Mouse (Mus musculus): Measurements from ENCODE around the gene Pacsin3. TPM values are rescaled to one million over a fixed set of nuclear protein-coding genes. Genes with fewer than 3 reads are reported as not detected.

Gene Pacsin3
- total RNA-seq (2012; rRNA removed) (3.4 and 4.1 TPM in 2 replicates), polyA plus RNA-seq (2012; ENCODE audit: insufficient read depth in 1 of 2, insufficient read length in 2 of 2, low read depth in 1 of 2, low replicate concordance in 2 of 2, missing spikeins in 1 of 2) (1 to 10 TPM in 1 of 2 experiments, not detected in 1; 6.7 TPM)

DNA sequence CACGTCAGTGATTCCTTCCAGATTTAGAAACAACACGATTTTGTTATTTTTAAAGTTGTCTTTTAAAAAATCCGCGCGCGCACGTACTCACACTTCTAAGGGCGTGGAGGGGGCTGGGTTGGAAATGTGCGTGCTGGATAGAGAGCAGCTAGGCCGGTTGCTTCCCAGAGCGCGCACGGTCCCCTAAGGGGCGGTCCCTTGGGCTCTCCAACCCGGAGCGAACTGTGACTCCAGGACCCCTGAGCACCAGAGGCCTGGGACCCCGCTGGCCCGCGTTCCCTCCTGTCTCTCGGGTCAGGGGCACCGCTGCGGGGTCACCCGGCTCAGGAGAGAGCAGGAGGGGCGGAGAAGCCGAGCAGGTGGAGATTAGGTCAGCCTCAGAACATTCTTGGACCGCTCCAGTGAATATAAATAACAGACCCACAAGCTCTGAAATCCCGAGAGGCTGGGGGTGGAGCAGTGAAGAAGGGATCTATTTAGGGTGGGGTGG is at the start of gene Pacsin3:
Pacsin3 (plus strand) TSS at position 294 of the 490 bp plus-strand sequence.
- Histone ChIP-seq H3K27me3 (ENCODE audit: control insufficient read depth in 1 of 2, insufficient read depth in 2 of 2, low read length in 2 of 2) (peaks cover 0 to 3% of the 10 kb centered on the region in 2 experiments; a peak in 1 of 4 replicates), H3K4me1 (ENCODE audit: control insufficient read depth in 1 of 2, insufficient read depth in 2 of 2, low read length in 2 of 2) (no peaks in the 10 kb centered on the region), H3K36me3 (ENCODE audit: control insufficient read depth in 1 of 2, insufficient read depth in 2 of 2, low read length in 2 of 2) (no peaks in the 10 kb centered on the region), H3K9me3 (replicated peaks; ENCODE audit: insufficient read depth, low read length) (no peaks in the 10 kb centered on the region), H3K9ac (ENCODE audit: control insufficient read depth, low read depth, low read length, poor library complexity, severe bottlenecking) (peak within 1 kb of the TSS; percentile 62), H3K79me2 (ENCODE audit: control insufficient read depth, insufficient read depth, low read length, poor library complexity) (no peaks in the 10 kb centered on the region), H3K4me3 (ENCODE audit: control insufficient read depth in 1 of 2, insufficient read depth in 1 of 2, low read depth in 2 of 2, low read length in 2 of 2) (peak within 1 kb of the TSS; percentile 48 to 96), H3K27ac (ENCODE audit: control insufficient read depth, low read depth, low read length) (no peak within 1 kb of the TSS)
- no peak for DNase-seq (ENCODE audit: low read depth, low spot score)
- TF ChIP-seq HCFC1 (IDR thresholded peaks at IDR 0.05; ENCODE audit: low read depth, low read length): no peak
- TF ChIP-seq POLR2AphosphoS5 (IDR thresholded peaks at IDR 0.05; ENCODE audit: borderline replicate concordance, low read depth, low read length): no peak
- TF ChIP-seq RAD21 (IDR thresholded peaks at IDR 0.05; ENCODE audit: low read depth, low read length): no peak
- no peak for TF ChIP-seq SMC3 (IDR thresholded peaks at IDR 0.05; ENCODE audit: low read depth, low read length)
- no peak for TF ChIP-seq USF1 (IDR thresholded peaks at IDR 0.05; ENCODE audit: low read depth, low read length)
- TF ChIP-seq MAX (IDR thresholded peaks at IDR 0.05; ENCODE audit: low read length): no peak
- TF ChIP-seq MYC (IDR thresholded peaks at IDR 0.05; ENCODE audit: low read depth, low read length): no peak
- TF ChIP-seq NRF1 (IDR thresholded peaks at IDR 0.05; ENCODE audit: insufficient read depth, low read depth, low read length, poor library complexity, severe bottlenecking): no peak
- TF ChIP-seq ELF1 (IDR thresholded peaks at IDR 0.05; ENCODE audit: low read depth, low read length): no peak
- TF ChIP-seq ZC3H11A (IDR thresholded peaks at IDR 0.05; ENCODE audit: low read depth, low read length): no peak
- TF ChIP-seq ZKSCAN1 (IDR thresholded peaks at IDR 0.05; ENCODE audit: low read depth, low read length): no peak
- TF ChIP-seq CTCF (IDR thresholded peaks at IDR 0.05 in 2 of 3, conservative IDR thresholded peaks at IDR 0.05 in 1 of 3; ENCODE audit: control insufficient read depth in 1 of 3, insufficient read depth in 1 of 3, low read depth in 2 of 3, low read length in 3 of 3, poor library complexity in 1 of 3, severe bottlenecking in 1 of 3): no peak
- no peak for TF ChIP-seq E2F4 (IDR thresholded peaks at IDR 0.05; ENCODE audit: borderline replicate concordance, low read depth, low read length)
- TF ChIP-seq MAFK (IDR thresholded peaks at IDR 0.05; ENCODE audit: borderline replicate concordance, low read depth, low read length): no peak

DNA sequence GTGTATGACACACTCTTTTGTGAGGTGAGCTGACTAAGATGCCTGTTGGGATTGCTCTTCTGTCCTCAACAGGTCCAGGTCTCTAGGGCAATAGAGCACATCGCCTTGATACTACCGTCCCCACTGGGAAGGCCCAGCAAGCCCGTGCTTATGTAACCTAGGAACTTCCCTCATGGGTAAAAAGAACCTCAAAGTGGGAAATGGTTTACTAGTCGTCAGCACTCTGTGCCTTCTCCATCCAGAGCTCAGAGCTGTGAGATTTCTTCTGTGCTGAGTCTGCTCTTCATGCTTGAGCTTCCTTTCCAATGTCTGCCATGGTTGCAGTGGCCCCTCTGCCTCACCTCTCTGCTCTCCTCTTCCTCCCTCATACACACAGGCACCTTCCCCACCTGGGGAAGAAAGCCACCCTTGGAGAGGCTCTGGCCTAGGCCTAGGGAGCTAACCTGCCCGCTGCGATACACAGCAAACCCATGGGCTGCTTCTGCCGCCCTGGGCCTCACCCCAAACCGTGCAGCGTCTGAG is 49.4 kb upstream of the Pacsin3 start:
- H3K4me3 ChIP-seq (ENCODE audit: control insufficient read depth in 1 of 2, insufficient read depth in 1 of 2, low read depth in 2 of 2, low read length in 2 of 2): no peak overlapping the region
- H3K9ac ChIP-seq (ENCODE audit: control insufficient read depth, low read depth, low read length, poor library complexity, severe bottlenecking): no peak overlapping the region
- H3K4me1 ChIP-seq (ENCODE audit: control insufficient read depth in 1 of 2, insufficient read depth in 2 of 2, low read length in 2 of 2): peaks cover 0 to 10% of the 10 kb centered on the region in 2 experiments; a peak in 2 of 4 replicates
- H3K36me3 ChIP-seq (ENCODE audit: control insufficient read depth in 1 of 2, insufficient read depth in 2 of 2, low read length in 2 of 2): peaks cover 8 to 9% of the 10 kb centered on the region in 2 experiments
- TF ChIP-seq POLR2AphosphoS5 (IDR thresholded peaks at IDR 0.05; ENCODE audit: borderline replicate concordance, low read depth, low read length) (no peak), USF1 (IDR thresholded peaks at IDR 0.05; ENCODE audit: low read depth, low read length) (no peak), NELFE (IDR thresholded peaks at IDR 0.05; ENCODE audit: low read depth, low read length) (no peak), BHLHE40 (IDR thresholded peaks at IDR 0.05; ENCODE audit: borderline replicate concordance, low read depth, low read length) (no peak), ZMIZ1 (IDR thresholded peaks at IDR 0.05; ENCODE audit: low read depth, low read length) (no peak), CHD1 (IDR thresholded peaks at IDR 0.05; ENCODE audit: low read depth, low read length) (no peak), TCF12 (IDR thresholded peaks at IDR 0.05; ENCODE audit: low read depth, low read length) (no peak), ELF1 (IDR thresholded peaks at IDR 0.05; ENCODE audit: low read depth, low read length) (no peak), GATA1 (IDR thresholded peaks at IDR 0.05; ENCODE audit: low read depth, low read length) (no peak), NRF1 (IDR thresholded peaks at IDR 0.05; ENCODE audit: insufficient read depth, low read depth, low read length, poor library complexity, severe bottlenecking) (no peak), CHD2 (IDR thresholded peaks at IDR 0.05; ENCODE audit: low read length) (no peak), MAFK (IDR thresholded peaks at IDR 0.05; ENCODE audit: borderline replicate concordance, low read depth, low read length) (no peak), MAZ (IDR thresholded peaks at IDR 0.05; ENCODE audit: low read depth, low read length) (no peak), JUND (IDR thresholded peaks at IDR 0.05; ENCODE audit: low read depth, low read length) (no peak), RCOR1 (IDR thresholded peaks at IDR 0.05; ENCODE audit: low read depth, low read length) (no peak), TBP (IDR thresholded peaks at IDR 0.05; ENCODE audit: low read depth, low read length) (no peak), MYB (IDR thresholded peaks at IDR 0.05; ENCODE audit: low read depth, low read length) (no peak)
- no peak for DNase-seq (ENCODE audit: low read depth, low spot score)
- no peaks in the 10 kb centered on the region for H3K27me3 ChIP-seq (ENCODE audit: control insufficient read depth in 1 of 2, insufficient read depth in 2 of 2, low read length in 2 of 2)
- H3K79me2 ChIP-seq (ENCODE audit: control insufficient read depth, insufficient read depth, low read length, poor library complexity): peaks cover 3% of the 10 kb centered on the region; the same call in 1 of the 2 replicates
- H3K9me3 ChIP-seq (replicated peaks; ENCODE audit: insufficient read depth, low read length): no peaks in the 10 kb centered on the region
- H3K27ac ChIP-seq (ENCODE audit: control insufficient read depth, low read depth, low read length): no peak overlapping the region
